Mouse (Mus musculus): Measurements from ENCODE around the gene Tcf25. TPM values are rescaled to one million over a fixed set of nuclear protein-coding genes. Genes with fewer than 3 reads are reported as not detected.
A peak's percentile ranks its signal among the peaks of the same experiment; 100 is the strongest.
"Not testable (repeated sequence)": the region's sequence is repeated elsewhere in the genome, so short reads cannot be mapped to it uniquely, and the experiment has no call there.

Tcf25 gene
- total RNA-seq, 1 experiment from 2014 or later, result 126 TPM

- no peak for ATAC-seq (replicated peaks in 1 of 2; ENCODE audit: insufficient read depth in 1 of 2, low FRiP score in 2 of 2, low TSS enrichment in 1 of 2, low read depth in 1 of 2, poor library complexity in 2 of 2, severe bottlenecking in 2 of 2)
These were observed 28.4 kb downstream of the Tcf25 start for GRCm38 (mm10) chr8:123401936-123402335.

GRCm38 (mm10) chr8:123402730-123403326, 29.3 kb downstream of the Tcf25 start:
- no peak for ATAC-seq (replicated peaks in 1 of 2; ENCODE audit: insufficient read depth in 1 of 2, low FRiP score in 2 of 2, low TSS enrichment in 1 of 2, low read depth in 1 of 2, poor library complexity in 2 of 2, severe bottlenecking in 2 of 2)

- no peak for ATAC-seq (replicated peaks in 1 of 2; ENCODE audit: insufficient read depth in 1 of 2, low FRiP score in 2 of 2, low TSS enrichment in 1 of 2, low read depth in 1 of 2, poor library complexity in 2 of 2, severe bottlenecking in 2 of 2)
These were observed 31.0 kb downstream of the Tcf25 start for GRCm38 (mm10) chr8:123404521-123404920.

- ATAC-seq (replicated peaks in 1 of 2; ENCODE audit: insufficient read depth in 1 of 2, low FRiP score in 2 of 2, low TSS enrichment in 1 of 2, low read depth in 1 of 2, poor library complexity in 2 of 2, severe bottlenecking in 2 of 2), result peak; percentile 57 to 58; a peak in 3 of 4 replicates
These were observed 33.2 kb downstream of the Tcf25 start, which contains the start of gene Mc1r for GRCm38 (mm10) chr8:123406786-123407185. Gene Mc1r (plus strand): TSS chr8:123407107.

GRCm38 (mm10) chr8:123407612-123408011, 34.1 kb downstream of the Tcf25 start:
- ATAC-seq (replicated peaks in 1 of 2; ENCODE audit: insufficient read depth in 1 of 2, low FRiP score in 2 of 2, low TSS enrichment in 1 of 2, low read depth in 1 of 2, poor library complexity in 2 of 2, severe bottlenecking in 2 of 2), result no peak

- ATAC-seq (replicated peaks in 1 of 2; ENCODE audit: insufficient read depth in 1 of 2, low FRiP score in 2 of 2, low TSS enrichment in 1 of 2, low read depth in 1 of 2, poor library complexity in 2 of 2, severe bottlenecking in 2 of 2), result peak; percentile 40 to 51
These were observed 35.3 kb downstream of the Tcf25 start for GRCm38 (mm10) chr8:123408586-123409544.

DNA sequence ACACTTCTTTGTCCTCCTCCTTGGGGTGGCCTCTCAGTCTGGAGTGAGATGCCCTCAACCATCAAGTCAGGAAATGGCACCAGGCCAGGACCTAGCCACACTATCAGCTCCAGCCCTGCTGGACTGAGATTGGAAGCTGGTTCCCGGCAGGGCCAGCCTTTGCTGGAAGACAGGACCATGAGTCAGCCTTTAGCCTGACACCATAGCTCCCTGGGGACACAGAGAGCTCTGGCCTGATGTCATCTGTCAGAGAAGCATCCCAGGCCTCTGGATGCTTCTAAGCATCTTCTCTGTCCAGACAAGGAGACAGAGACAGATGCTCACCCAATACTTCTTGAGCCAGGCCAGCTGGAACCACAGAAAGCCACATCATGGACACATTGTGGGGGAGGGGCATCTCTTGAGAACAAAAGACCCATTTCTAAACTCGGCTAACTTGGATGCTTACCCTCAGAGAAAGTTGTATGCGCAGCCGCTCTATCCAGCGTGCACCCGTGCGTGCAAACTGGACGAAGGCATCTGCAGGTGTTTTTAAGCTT, 36.6 kb downstream of the Tcf25 start:
- no peak for ATAC-seq (replicated peaks in 1 of 2; ENCODE audit: insufficient read depth in 1 of 2, low FRiP score in 2 of 2, low TSS enrichment in 1 of 2, low read depth in 1 of 2, poor library complexity in 2 of 2, severe bottlenecking in 2 of 2)

GRCm38 (mm10) chr8:123410788-123411187, 37.2 kb downstream of the Tcf25 start:
- no peak for ATAC-seq (replicated peaks in 1 of 2; ENCODE audit: insufficient read depth in 1 of 2, low FRiP score in 2 of 2, low TSS enrichment in 1 of 2, low read depth in 1 of 2, poor library complexity in 2 of 2, severe bottlenecking in 2 of 2)

DNA sequence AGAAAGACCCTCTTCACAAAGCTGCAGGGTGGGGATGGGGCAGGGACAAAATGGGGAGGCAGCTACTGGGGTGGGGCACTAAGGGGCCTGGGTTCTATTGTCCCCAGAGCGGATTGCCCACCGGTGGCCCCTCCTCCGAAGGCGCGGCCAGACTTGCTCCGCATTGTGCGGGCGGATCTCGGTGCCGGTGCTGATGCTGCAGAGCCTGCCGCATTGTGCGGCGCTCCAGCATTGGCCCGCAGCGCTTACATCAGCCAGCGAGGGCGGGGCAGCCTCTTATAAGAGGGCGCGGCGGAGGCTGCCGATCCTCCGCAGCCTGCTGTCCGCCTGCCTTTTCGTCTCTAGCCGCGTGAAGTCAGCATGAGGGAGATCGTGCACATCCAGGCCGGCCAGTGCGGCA, 37.7 kb downstream of the Tcf25 start, which contains the start of gene Tubb3:
Tubb3 (plus strand) TSS at position 179 of the 400 bp plus-strand sequence.
- no peak for ATAC-seq (replicated peaks in 1 of 2; ENCODE audit: insufficient read depth in 1 of 2, low FRiP score in 2 of 2, low TSS enrichment in 1 of 2, low read depth in 1 of 2, poor library complexity in 2 of 2, severe bottlenecking in 2 of 2)

- ATAC-seq (replicated peaks in 1 of 2; ENCODE audit: insufficient read depth in 1 of 2, low FRiP score in 2 of 2, low TSS enrichment in 1 of 2, low read depth in 1 of 2, poor library complexity in 2 of 2, severe bottlenecking in 2 of 2), result no peak
These were observed 38.3 kb downstream of the Tcf25 start for GRCm38 (mm10) chr8:123411781-123412327.

DNA sequence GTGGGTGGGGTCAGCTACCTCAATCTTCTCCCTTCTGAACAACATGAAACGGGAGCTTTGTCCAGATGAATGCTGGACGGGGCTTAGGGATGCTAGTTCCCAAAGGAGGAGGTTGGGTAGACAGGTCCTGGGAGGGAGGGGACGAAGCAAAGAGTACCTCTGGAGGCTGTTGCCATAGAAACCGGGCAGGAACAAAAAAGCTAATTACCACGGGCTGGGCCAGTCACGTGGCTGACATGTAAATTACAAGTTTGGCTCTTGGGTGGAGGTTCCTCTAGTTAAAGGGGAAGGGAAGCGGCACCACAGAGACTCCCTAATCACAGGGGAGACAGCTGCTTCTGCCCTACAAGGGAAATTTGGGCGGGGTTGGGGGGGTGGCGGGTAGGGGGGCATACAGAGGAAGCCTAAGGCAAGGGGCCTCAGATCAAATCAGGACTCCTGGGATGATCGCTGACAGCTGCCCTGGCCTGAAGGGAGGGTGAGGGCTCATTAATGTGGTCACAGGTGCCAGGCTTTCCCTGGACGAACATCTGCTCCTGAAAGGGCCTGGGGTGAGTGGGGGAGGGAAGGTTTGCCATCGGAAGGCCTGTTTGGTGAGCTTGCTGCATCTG, 39.1 kb downstream of the Tcf25 start:
- 0 out of 4 replicates have a peak, but pooled peaks of 1 of the 2 experiments have one; percentile 26 for ATAC-seq (replicated peaks in 1 of 2; ENCODE audit: insufficient read depth in 1 of 2, low FRiP score in 2 of 2, low TSS enrichment in 1 of 2, low read depth in 1 of 2, poor library complexity in 2 of 2, severe bottlenecking in 2 of 2)

DNA sequence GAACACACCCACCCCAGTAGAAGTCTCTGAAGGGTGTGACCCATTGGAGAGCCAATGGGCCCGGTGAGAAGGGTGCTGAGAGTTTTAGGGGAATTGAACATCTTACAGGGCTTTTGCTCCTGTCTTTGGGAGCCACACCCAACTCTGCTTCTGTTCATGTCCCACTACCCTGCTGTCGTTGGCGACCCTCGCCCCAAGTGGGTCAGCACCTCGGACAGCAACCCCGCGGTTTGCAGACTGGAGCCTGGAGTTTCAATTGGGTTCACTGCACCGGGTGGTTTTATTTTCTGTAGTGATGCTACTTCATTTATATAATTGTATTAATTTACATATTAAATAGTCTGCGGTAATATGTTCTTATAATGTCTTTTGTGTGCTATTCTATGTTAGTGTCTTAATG, 40.7 kb downstream of the Tcf25 start:
- no peak for ATAC-seq (replicated peaks in 1 of 2; ENCODE audit: insufficient read depth in 1 of 2, low FRiP score in 2 of 2, low TSS enrichment in 1 of 2, low read depth in 1 of 2, poor library complexity in 2 of 2, severe bottlenecking in 2 of 2)

- not testable (repeated sequence) for ATAC-seq (replicated peaks in 1 of 2; ENCODE audit: insufficient read depth in 1 of 2, low FRiP score in 2 of 2, low TSS enrichment in 1 of 2, low read depth in 1 of 2, poor library complexity in 2 of 2, severe bottlenecking in 2 of 2)
These were observed 41.6 kb downstream of the Tcf25 start for GRCm38 (mm10) chr8:123414997-123415696.

DNA sequence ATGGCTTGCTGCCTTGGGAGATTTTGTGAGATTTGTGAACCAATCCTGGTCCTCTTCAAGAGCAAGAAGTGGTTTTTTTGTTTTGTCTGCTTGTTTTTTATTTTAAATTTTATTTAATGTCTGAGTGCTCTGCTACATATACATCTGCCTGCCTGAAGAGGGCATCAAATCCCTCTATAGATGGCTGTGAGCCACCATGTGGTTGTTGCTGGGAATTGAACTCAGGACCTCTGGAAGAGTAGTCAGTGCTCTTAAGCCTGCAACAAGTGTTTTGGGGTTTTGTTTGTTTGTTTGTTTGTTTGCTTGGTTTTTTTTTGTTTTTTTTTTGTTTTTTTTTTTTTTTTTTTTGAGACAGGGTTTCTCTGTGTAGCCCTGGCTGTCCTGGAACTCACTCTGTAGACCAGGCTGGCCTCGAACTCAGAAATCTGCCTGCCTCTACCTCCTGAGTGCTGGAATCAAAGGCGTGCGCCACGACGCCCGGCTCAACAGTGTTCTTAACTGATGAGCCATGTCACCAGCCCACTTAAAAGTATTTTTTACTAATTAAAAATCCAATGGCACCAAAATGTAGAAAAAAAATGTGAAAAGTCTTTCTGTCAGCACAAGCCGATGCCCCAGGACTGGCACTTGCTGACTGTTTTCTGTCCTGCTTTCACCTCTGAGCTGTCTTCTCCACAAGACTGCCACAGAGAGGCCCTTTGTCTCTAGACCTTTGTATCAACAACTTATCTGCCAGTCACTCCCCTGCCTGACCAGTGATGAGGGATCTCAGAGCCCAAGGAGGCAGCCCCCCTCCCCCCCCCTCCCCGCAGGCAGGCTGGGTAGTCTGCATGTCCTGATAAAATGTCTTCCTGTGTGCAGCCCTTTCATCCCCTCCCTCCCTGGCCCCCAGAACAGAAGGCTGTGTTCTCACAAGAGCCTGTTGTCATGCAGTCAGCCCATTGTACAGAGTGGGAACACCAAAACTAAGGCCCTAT, 42.7 kb downstream of the Tcf25 start:
- no peak for ATAC-seq (replicated peaks in 1 of 2; ENCODE audit: insufficient read depth in 1 of 2, low FRiP score in 2 of 2, low TSS enrichment in 1 of 2, low read depth in 1 of 2, poor library complexity in 2 of 2, severe bottlenecking in 2 of 2)

DNA sequence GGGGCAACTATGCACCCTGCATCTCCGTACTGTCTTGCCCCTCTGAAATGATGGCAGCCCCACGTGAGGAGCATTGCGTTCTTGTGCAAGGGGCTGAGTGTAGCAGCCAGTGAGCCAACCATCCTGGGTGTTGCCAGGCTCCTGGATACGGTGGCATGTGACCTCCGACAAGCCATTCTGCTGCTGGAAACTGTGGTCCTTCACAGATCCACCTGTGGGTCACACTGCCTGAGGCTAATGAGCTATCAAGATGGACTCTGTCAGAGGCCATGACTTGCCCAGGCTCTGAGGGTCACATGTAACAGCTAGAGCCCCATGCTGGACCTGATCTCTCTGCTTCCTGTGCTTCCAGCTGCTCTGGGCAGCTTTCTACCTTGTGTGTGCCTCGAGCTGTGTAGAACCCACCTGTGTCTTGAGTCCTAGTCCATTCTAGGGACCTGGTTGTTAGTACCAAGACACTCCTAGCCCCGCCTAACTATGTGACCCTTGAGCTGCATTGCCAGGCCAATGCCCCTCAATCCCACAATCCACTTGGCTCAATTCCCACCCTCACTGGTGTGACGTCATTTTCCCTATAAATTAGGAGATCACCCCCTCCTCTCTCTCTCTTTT, 43.5 kb downstream of the Tcf25 start:
- ATAC-seq (replicated peaks in 1 of 2; ENCODE audit: insufficient read depth in 1 of 2, low FRiP score in 2 of 2, low TSS enrichment in 1 of 2, low read depth in 1 of 2, poor library complexity in 2 of 2, severe bottlenecking in 2 of 2), result no peak

All from hematopoietic stem cell, adult 5-6 weeks (primary cell).